Mouse (Mus musculus) T-helper 1 cell (primary cell): ENCODE results near the gene Chic2.

Experiments used
- in situ Hi-C: fragments of 300-600 bp; cut with MboI, MseI; formaldehyde crosslinking; loops from one replicate; pipeline ENCODE4 v1.15.1; 2025; ENCODE audit warnings: high pct_unique_total_duplicates

Chic2 gene

GRCm38 (mm10) chr5:75044310-75044904, at the start of gene Chic2:
Gene Chic2 (minus strand): TSS chr5:75044774.
- in situ Hi-C loops: no loop called here

- in situ Hi-C loops: no loop called here
These were observed 41.3 kb upstream of the Chic2 start for GRCm38 (mm10) chr5:75085906-75086305.

DNA sequence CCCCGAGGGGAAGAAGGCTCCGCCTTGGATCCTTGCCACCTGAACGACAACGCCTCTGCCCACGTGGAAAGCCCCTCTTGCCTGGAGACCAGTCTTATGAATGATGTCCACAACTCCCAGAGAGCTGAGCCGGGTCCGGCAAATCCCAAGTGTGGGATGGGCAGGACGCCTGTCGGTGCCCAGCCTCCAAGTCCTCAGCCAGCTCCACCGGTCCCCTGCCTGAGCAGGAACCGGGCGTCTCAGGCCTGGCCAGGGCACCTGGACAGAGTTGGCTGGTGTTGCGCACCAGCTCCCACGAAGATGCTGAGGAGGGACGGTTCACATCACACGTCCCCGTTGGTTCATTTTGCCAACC, 40.9 kb upstream of the Chic2 start:
- in situ Hi-C loops: no loop called here

DNA sequence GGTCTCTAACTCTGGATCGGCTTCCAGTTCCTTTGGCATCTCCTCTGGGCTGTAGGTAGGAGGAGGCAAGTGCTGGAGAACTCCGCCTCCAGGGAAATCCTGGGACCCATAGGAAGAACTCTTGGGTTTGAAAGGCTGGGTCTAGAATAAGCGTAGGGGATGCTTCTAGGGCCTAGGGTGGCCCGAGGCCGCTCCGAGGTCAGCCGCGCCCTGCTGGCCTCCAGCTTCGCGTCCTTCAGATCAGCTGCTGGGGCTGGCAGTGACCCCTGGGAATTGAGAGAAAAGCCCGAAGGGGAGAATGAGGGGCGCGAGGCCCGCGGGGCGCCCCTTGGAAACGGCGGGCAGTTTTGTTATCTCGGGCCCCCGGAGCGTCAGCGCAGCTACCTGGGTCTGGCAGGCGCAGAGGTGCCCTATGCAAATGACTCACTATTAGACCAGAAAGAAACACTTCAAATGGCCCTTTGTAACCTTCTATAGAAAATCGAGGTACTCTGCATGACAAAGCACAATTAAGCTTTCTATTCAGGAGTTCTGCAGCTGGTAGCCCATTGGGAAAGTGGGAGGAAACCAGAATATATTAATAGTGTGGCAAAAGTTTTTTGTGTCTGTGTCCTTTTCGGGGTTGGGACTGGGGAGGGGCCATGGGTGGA, 40.4 kb upstream of the Chic2 start:
- in situ Hi-C loops: no loop called here

DNA sequence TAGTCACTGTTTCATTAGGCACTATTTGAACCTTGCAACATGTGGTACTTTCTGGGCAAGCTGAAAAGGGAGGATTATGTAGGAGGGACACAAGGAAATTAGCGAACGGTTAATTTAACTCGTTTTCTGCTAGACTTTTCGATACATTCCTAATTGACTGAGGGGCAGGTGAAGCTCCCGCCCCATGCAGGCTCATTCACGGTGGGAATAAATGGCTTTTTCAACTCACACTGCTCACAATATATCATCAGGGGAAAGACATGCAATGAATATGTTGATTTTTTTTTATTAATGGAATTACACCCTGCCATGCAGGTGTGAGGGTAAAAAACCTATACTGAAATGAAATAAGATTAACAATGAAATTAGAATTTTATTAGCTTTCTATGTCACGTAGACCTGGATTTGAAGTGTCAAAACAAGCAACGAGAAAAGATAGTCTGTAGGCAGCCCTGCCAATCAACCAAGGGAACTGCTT, 39.9 kb upstream of the Chic2 start:
- in situ Hi-C loops: no loop called here

GRCm38 (mm10) chr5:75083591-75084392, 39.2 kb upstream of the Chic2 start:
- in situ Hi-C loops: no loop called here

- in situ Hi-C loops: no loop called here
These were observed 38.5 kb upstream of the Chic2 start for GRCm38 (mm10) chr5:75083061-75083460.

DNA sequence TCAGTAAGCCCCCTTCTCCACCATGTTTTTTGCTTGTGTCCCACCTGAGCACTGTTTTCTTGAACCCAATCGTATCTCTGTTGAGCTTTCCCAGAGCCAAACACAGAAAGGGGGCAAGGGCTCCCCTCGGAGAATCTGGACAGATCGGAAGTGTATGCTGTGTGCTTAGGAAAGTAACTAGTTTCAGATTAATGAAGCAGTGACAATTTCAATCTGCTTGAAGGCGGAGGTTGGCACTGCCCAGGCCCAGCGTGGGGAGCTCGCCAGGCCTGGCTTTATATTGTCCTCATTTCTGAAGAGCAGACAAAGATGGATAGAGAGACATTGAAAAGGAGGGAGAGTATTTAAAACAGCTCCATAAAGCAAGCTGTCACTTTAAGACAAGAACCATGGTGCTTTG, 37.9 kb upstream of the Chic2 start:
- in situ Hi-C loops: no loop called here

DNA sequence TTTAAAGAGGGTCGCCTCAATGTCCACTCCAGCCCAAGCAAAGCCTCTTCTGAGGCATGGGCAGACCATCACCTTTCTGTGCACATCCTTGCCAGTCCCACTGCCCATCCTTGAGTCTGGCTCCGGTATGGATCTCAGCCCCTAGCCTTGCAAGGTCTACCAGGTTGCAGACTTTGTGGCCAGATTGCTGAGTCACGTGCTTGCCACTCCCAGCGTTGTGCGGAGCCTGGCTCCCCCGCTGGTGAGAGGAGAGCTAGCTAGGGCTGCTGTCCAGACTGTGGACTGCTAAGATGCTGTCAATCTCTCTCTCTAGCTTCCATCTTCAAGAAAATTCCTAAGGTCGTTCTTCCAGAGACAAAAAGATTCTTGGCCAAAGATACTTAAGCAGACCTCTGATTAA, 35.0 kb upstream of the Chic2 start:
- in situ Hi-C loops: loop anchor here (5.0 kb wide), 1 partner anchor 68 kb away; no protein-coding TSS in a partner anchor

DNA sequence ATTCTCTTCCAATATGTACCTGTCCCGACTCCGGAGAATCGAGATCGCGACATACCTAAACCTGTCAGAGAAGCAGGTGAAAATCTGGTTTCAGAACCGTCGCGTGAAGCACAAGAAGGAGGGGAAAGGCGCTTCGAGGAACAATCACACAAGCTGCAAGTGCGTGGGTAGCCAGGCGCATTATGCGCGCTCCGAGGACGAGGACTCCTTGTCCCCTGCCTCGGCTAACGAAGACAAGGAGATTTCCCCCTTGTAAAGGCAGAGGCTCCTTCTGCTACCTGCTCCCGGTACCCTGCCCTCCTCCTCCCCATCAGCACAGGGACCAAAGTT, 32.4 kb upstream of the Chic2 start:
- in situ Hi-C loops: loop anchor here (5.0 kb wide), 1 partner anchor 70 kb away; no protein-coding TSS in a partner anchor

DNA sequence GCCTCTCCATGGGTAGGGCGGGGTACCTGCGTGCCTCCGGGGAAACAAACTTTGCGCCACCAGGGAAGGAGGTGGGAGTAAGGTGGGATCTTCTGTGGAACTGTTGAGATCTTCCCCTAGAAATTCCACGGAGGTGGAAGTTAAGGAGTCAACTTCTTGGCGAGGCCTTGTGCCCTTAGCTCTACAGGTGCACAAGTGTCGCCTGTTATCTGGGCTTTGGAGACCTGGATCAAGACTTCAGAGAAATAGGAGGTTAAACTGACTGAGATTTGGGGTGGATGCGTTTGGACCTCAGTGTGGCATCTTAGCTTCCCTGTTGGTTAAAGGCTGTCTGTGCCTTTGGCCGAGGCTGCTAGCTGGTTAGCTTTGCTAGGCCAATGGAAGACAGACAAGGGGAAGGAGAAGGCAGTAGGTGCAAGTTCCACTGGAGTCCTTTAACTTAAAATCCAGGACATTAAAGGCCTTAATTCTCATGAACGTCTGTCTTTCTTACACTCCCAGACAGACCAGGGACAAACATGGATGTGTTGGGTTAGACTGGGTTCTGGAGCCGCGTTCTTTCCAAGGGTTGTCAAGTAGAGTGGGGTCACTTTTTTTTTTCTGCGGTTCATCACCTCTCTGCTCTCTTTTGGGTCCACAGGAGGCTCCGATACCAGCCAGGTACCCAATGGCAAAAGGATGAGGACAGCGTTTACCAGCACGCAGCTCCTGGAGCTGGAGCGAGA, 31.9 kb upstream of the Chic2 start:
- in situ Hi-C loops: loop anchor here (5.0 kb wide), 1 partner anchor 71 kb away; no protein-coding TSS in a partner anchor

DNA sequence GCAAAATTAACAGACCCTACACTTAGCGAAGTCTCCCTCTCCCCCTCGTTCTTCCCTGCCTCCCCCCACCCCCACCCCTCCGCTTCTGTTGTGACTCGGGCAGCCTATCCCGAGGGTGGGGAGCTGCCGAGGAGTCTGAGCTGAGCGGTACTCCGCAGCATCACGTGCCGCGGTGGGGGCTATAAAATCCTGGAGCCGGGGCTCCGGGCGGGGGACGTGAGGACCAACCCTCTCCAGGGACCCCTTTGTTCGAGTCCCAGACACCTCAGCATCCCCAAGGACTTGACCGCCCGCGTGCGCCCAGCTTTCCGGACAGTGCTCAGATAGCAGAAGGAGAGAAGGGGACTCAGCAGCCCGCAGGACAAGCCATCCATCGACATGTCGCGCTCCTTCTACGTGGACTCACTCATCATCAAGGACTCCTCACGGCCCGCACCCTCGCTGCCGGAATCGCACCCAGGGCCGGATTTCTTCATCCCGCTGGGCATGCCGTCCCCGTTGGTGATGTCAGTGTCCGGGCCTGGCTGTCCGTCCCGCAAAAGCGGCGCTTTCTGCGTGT, 30.9 kb upstream of the Chic2 start, which contains the start of gene Gsx2:
Gene Gsx2 (plus strand): TSS at position 219 of the 559 bp plus-strand sequence.
- in situ Hi-C loops: loop anchor here (5.0 kb wide), 1 partner anchor 72 kb away; no protein-coding TSS in a partner anchor

DNA sequence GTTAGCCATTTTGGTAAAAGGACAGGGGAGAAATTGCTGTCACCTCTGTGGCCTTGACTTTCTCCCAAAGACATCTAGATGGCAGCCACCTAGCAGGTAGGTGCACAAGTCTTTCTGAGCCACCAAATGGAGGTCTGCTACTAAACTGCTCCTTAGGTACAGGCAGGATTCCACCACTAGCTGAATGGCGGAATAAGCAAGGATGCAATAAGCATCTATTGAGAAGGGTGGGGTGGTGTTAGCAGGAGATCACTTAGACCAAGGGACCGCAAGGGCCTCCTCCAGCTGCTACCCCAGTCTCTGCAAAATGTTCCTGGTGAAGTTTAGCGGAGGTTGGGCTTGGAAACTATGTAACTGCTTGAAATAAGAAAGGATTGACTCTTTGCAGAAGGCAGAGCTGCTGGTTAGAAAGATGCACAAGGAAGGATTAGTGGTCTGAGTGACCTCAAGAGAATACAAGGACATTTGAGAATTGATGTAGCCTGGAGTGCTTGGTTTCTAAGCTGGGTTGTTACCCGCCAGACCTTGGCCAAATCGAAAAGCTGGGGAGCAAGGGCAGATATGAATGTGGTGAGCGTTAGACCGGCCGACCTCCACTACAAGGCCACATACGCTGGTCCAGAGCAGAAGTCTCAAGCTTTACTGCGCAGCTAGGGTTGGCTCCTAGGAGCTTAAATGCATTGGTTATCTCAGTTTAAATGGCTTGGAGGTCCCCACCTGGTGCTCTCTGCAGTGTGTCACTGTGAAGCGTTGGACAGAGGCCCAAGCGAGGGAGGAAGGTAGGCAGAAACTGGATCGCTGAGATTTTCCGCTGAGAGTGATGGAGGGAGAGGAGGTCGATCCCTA, 30.2 kb upstream of the Chic2 start:
- in situ Hi-C loops: loop anchor here (5.0 kb wide), 1 partner anchor 73 kb away; no protein-coding TSS in a partner anchor

DNA sequence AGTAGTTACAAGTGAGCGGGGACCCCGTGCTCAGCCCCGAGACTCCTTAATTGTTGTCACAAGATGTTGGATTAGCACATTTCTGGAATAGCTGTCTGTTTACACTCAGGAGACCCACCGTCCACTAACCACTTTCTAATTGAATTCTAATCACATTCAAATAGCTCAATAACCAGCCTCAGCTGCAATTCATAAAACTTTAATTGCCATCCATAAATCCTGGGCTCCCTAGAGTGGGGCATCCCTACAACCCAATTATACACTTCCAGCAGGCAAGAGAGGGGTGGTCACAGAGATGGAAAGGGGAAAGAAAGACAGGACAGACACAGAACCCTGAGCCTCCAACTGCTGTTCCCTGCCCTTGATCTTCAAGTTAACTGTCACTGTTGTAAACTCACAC, 29.6 kb upstream of the Chic2 start:
- in situ Hi-C loops: no loop called here

DNA sequence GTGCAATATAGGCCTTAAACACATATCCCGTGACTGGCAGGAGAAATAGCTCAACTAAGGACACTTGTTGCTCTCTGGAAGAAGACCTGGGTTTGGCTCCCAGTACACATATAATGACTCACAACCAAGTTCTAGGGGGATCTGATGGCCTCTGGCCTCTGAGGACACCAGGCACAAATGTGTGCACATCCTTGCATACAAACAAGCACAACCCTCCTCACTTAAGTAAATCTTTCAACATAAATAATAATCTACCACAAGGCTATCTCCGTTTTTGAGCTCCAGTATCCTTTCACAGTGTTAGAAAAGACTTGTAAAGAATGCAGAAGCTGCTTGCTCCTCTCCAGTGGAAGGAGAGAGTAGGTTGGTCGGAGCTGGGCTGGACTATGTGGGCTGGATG, 29.1 kb upstream of the Chic2 start:
- in situ Hi-C loops: no loop called here

DNA sequence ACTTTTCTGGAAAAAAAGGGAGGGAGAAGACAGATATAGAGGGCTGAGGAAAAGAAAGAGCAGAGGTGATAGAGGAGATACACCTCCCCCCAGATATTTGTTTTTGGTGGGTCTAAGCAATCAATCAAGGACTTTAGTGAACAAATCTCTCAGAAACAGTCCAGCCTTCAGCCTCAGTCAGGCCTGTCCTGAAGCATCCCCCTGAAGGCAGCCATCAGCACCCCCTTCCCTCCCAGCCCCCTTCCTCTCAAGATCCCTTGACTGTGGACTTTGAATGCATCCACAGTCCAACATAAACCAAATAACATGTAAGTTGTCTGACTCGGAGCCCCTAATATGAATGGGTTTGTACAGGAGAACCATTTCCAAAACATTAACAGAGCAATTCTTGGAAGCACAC, 28.6 kb upstream of the Chic2 start:
- in situ Hi-C loops: no loop called here

- in situ Hi-C loops: no loop called here
These were observed 28.0 kb upstream of the Chic2 start for GRCm38 (mm10) chr5:75072532-75072931.

DNA sequence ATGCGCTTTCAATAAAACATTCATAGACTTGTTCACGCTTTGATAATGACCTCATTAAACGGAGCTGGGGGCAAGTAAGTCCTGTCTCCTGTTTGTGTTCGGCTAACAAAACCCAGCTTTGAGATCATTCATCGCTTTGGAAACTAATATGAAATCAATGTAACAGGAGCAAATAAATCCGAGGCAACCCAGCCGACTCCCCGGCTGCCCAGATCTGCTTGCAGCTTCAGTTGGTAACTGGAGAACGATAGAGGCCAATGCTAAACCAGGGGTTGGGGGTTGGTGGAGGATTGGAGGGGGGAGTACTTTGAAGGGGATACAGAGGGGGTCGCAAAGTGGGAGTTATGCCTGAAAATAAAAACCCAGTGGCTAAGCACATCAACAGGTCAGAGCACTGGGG, 27.4 kb upstream of the Chic2 start:
- in situ Hi-C loops: no loop called here

GRCm38 (mm10) chr5:75070656-75071375, 26.2 kb upstream of the Chic2 start:
- in situ Hi-C loops: no loop called here

GRCm38 (mm10) chr5:75070132-75070531, 25.6 kb upstream of the Chic2 start:
- in situ Hi-C loops: no loop called here
